Mouse (Mus musculus) testis, postnatal 10 days (tissue): ENCODE measurements around the gene Hdac5.

Source experiments
- DNase-seq: peaks from one replicate; pipeline ENCODE4 v3.0.0; 2021; ENCODE audit warnings: low spot score

Hdac5 gene

GRCm38 (mm10) chr11:102240636-102241035 lies 10.7 kb upstream of the Hdac5 start:
- DNase-seq, result no peak

DNA sequence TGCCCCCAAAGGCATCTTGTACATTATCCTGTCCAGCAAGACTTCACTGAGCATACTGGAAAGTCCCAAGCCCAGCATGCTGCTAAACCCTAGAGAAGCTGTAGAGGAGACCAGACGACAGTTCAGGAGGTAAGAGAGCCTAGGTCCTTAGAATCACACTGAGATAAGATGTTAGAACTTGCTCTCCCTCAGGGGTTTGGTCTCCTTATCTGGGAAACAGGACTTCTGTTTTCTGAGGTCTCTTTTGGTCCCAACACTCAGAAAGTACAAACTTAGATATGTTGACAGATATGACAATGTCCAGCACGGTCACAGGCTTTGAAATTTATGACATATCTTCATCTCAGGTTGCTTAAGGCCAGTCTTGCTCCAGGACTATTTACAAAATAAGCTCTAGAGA lies 6.1 kb upstream of the Hdac5 start:
- no peak for DNase-seq

- DNase-seq, result no peak
Measured at GRCm38 (mm10) chr11:102229331-102229953, 524 bp downstream of the Hdac5 start.

DNA sequence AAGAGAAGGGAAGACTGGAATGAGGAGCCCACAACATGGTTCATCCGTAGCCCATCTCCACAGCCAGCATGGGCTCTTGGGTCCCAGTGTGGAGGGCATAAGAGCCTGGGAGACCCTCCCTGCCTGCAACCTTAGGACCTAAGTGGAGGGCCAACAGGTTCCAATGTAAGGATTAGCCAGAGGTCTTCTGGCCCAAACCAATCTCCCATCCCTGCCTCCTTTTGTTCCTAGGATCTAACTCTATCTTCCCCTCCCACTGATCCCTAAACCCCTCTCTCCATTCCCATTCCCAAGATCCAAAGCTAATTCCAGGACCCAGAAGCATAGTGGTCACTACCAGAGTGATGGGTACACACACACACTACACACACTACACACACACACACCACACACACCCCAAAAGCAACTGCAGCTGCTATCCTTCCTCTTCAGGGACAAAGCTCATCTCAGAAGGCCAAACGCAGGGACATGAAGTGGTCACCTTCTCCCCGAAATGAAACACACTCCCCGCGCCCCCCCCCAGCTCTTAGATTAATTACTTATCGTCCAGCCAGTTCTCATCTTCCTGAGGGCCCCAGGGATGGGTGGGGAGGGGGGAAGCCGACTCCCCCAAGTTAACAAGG lies 1.2 kb downstream of the Hdac5 start:
- DNase-seq, result no peak

- no peak for DNase-seq
Measured at GRCm38 (mm10) chr11:102228191-102228545, 1.8 kb downstream of the Hdac5 start.

GRCm38 (mm10) chr11:102227270-102228190 lies 2.4 kb downstream of the Hdac5 start:
- no peak for DNase-seq

DNA sequence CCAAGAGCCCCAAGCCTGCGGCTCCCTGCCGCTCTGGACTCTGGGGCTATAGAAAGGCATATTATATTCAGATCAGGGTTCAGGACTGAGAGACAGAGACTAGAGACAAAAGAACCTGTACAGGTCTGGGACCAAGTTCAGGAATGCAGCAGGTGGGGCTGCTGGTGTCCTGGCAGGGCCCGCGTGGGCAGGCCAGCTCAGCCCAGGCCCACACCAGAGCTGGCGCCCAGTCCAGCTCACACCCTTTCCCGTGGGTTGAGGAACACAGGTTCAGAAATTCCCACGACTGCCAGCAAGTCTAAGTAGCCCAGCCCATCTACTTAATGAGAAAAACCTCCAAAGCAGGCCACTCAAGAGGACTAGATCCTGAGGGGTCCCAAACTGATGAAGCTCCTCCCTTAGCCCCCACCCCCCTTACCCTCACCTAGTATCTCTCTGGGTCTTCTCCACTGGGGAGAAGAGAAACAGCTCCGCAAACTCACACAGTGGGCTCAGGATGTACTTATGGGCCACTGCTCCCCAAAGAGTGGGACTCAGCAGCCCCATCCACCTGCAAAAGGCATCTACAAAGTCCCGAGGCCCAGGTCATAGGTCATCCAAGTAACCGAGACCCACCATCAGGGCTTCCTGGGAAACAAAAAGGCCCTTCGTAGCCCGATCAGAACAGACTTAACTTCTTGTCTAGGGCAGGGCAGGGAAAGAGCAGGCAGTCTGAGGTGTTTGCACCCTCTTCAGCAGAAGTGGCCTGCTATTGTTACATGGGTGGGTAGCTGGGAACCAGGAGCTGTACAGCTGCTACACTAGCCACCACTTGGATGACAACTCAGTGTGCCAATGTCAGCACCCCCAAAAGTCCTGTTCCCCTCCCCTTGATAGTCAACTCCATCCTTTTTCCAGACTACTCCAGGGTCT lies 3.6 kb downstream of the Hdac5 start:
- no peak for DNase-seq

GRCm38 (mm10) chr11:102225221-102225620 lies 4.7 kb downstream of the Hdac5 start:
- no peak for DNase-seq

DNA sequence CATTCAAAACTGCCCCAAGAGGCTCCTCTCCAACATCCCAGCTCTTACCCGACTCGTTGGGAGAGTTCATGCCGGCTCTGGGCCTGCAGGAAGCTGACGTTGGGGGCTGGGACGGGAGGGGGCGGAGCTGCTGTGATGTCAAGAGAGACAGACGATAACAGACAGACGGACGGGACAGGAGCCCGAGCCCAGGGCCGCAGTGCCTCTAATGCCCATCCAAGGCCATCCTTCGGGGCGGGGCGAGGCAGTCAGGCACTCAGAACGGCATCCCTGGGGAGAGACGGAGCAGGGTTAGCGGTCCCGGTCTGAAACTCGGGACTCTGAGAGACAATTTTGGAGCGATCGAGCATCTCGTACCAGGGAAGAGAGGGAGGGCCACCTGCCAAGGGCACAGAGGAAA lies 5.3 kb downstream of the Hdac5 start:
- no peak for DNase-seq

- peak; percentile 64 for DNase-seq
Measured at GRCm38 (mm10) chr11:102223166-102223565, 6.8 kb downstream of the Hdac5 start.

DNA sequence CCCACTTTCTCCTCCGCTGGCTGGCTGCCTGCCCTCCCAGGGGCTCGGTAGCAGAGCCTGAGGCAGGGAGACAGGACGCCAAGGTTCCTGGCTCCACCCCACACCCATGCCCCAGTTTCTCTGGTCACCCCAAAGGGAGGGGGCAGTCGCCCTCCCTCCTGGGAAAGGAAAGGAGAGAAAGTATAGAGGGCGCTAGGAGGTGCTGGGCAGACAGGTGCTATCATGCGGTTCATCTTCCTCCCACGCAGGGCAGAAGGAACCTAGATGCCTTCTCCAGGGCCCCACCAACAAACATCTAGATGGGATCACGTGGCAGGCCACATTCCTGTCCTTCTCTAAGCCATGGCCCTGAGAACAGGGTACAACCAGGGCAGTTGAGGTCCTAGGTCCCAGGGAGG lies 8.0 kb downstream of the Hdac5 start:
- DNase-seq, result peak; percentile 51

GRCm38 (mm10) chr11:102221243-102221953 lies 8.6 kb downstream of the Hdac5 start:
- DNase-seq, result peak; percentile 41

- DNase-seq, result peak; percentile 57
Measured at GRCm38 (mm10) chr11:102220451-102220850, 9.5 kb downstream of the Hdac5 start.

DNA sequence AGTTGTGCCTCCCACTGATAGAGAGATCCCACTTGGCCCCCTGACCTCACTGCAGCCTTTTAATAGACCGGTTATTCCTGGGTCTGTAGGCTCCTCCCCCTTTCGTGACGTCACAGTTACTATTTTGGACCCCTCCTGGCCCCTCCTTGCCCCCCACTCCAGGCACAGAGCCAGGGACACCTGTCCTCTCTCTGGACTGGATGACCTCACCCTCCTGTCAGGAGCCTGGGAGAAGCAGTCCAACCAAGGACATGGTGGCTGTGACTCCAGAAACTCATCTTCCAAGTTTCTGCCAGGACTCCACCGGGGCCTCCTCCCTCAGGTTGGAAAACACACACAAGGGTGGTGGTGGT lies 10.0 kb downstream of the Hdac5 start:
- DNase-seq, result peak; percentile 82

- peak; percentile 55 for DNase-seq
Measured at GRCm38 (mm10) chr11:102219247-102219993, 10.5 kb downstream of the Hdac5 start.

GRCm38 (mm10) chr11:102218783-102219182 lies 11.2 kb downstream of the Hdac5 start:
- peak; percentile 96 for DNase-seq

DNA sequence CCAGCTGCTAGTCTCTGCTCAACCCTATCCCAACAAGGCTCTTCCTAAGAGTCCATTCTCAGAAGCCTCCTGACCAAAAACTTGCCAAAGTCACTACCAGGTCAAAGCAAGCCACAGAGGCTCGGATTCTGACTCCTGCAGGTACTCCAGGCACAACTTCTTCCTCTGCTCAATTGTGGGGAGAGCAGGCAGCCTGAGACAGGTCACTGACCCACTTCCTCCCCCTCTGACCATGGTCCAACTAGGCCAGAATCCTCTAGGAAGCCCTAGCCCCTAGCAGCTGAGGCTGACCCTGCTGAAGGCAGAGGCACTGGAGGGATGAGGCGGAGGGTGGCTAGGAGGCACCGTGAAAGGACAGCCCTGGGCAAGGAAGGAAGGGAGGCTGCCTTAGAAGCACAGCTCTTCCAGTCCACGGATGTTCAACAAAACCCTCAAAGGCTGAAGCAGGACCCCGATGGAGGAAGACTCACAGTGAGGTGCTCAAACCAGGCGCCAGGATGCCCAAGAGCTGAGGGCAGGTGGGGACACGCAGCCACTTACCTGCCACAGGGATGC lies 12.0 kb downstream of the Hdac5 start:
- DNase-seq, result no peak

- no peak for DNase-seq
Measured at GRCm38 (mm10) chr11:102217396-102217795, 12.6 kb downstream of the Hdac5 start.

DNA sequence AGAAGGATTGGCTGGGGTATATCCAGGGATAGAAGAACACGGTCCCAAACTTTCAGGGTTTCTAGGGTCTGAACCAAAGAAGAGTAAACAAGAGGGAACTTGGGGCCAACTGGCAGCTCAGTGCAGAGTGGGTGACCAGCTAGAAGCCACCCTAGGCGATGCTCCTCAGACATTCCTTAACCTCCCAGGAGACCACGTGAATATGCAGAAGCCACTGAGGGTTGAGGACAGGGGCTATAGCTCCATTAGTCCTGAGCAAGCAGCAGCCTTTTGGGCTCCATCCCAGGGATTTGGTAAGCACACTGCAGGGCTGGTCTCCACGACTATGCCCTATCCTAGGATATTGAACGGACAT lies 13.1 kb downstream of the Hdac5 start:
- no peak for DNase-seq
